Mouse (Mus musculus): ENCODE measurements around the gene Rab17. TPM values are rescaled to one million over a fixed set of nuclear protein-coding genes. Genes with fewer than 3 reads are reported as not detected.

Gene Rab17
- total and polyA plus RNA-seq, 3 experiments, result not detected

DNA sequence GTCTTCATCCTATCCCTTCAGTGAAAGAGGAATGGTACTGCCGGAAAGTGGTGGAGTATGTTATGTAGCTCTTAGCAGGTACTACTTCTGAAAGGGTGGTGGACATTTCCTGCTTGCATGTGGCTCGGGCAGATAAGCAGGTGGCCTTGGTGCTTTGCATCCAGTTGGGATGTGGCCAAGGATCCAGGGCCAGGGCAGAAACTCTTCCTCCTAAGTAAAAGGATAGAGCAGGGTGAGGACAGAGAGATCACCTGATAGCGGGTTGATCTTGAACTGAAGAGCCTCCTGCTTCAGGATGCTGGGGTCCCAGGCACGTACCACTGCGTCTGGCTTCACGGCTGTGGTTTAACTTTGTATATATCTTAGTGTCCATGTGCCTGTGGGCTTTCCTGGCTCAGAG, 39.8 kb upstream of the Rab17 start:
- no peaks in the 10 kb centered on the region for H3K4me1 ChIP-seq (ENCODE audit: control insufficient read depth in 1 of 2, insufficient read depth in 2 of 2, low read length in 2 of 2)
- H3K27me3 ChIP-seq (ENCODE audit: control insufficient read depth in 1 of 2, insufficient read depth in 2 of 2, low read length in 2 of 2), result no peaks in the 10 kb centered on the region
- no peak overlapping the region for H3K9ac ChIP-seq (ENCODE audit: control insufficient read depth, low read depth, low read length, poor library complexity, severe bottlenecking)
- H3K4me3 ChIP-seq (ENCODE audit: control insufficient read depth in 1 of 2, insufficient read depth in 1 of 2, low read depth in 2 of 2, low read length in 2 of 2), result no peak overlapping the region
- H3K9me3 ChIP-seq (replicated peaks; ENCODE audit: insufficient read depth, low read length), result no peaks in the 10 kb centered on the region
- no peaks in the 10 kb centered on the region for H3K36me3 ChIP-seq (ENCODE audit: control insufficient read depth in 1 of 2, insufficient read depth in 2 of 2, low read length in 2 of 2)
- no peaks in the 10 kb centered on the region for H3K79me2 ChIP-seq (ENCODE audit: control insufficient read depth, insufficient read depth, low read length, poor library complexity)
- no peak for TF ChIP-seq TBP (IDR thresholded peaks at IDR 0.05; ENCODE audit: low read depth, low read length)
- no peak for TF ChIP-seq MAZ (IDR thresholded peaks at IDR 0.05; ENCODE audit: low read depth, low read length)
- TF ChIP-seq ZKSCAN1 (IDR thresholded peaks at IDR 0.05; ENCODE audit: low read depth, low read length), result no peak
- no peak for TF ChIP-seq SIN3A (IDR thresholded peaks at IDR 0.05; ENCODE audit: low read length)
- no peak for TF ChIP-seq POLR2AphosphoS2 (IDR thresholded peaks at IDR 0.05; ENCODE audit: low read length)
- TF ChIP-seq ZNF384 (IDR thresholded peaks at IDR 0.05; ENCODE audit: low read depth, low read length), result no peak
- TF ChIP-seq TCF12 (IDR thresholded peaks at IDR 0.05; ENCODE audit: low read depth, low read length), result no peak
- TF ChIP-seq POLR2AphosphoS5 (IDR thresholded peaks at IDR 0.05; ENCODE audit: borderline replicate concordance, low read depth, low read length), result no peak
- no peak for TF ChIP-seq RCOR1 (IDR thresholded peaks at IDR 0.05; ENCODE audit: low read depth, low read length)
- no peak for TF ChIP-seq USF2 (IDR thresholded peaks at IDR 0.05; ENCODE audit: borderline replicate concordance in 1 of 2, insufficient read depth in 1 of 2, low read depth in 1 of 2, low read length in 2 of 2)
- no peak for TF ChIP-seq JUND (IDR thresholded peaks at IDR 0.05; ENCODE audit: low read depth, low read length)
- no peak for TF ChIP-seq GABPA (IDR thresholded peaks at IDR 0.05; ENCODE audit: low read depth, low read length)
- TF ChIP-seq CHD1 (IDR thresholded peaks at IDR 0.05; ENCODE audit: low read depth, low read length), result no peak
- no peak overlapping the region for H3K27ac ChIP-seq (ENCODE audit: control insufficient read depth, low read depth, low read length)
- DNase-seq (ENCODE audit: low read depth, low spot score), result no peak

GRCm38 (mm10) chr1:91008746-91009145, 39.3 kb upstream of the Rab17 start:
- no peaks in the 10 kb centered on the region for H3K4me1 ChIP-seq (ENCODE audit: control insufficient read depth in 1 of 2, insufficient read depth in 2 of 2, low read length in 2 of 2)
- no peaks in the 10 kb centered on the region for H3K79me2 ChIP-seq (ENCODE audit: control insufficient read depth, insufficient read depth, low read length, poor library complexity)
- H3K4me3 ChIP-seq (ENCODE audit: control insufficient read depth in 1 of 2, insufficient read depth in 1 of 2, low read depth in 2 of 2, low read length in 2 of 2), result no peak overlapping the region
- no peaks in the 10 kb centered on the region for H3K36me3 ChIP-seq (ENCODE audit: control insufficient read depth in 1 of 2, insufficient read depth in 2 of 2, low read length in 2 of 2)
- H3K9me3 ChIP-seq (replicated peaks; ENCODE audit: insufficient read depth, low read length), result no peaks in the 10 kb centered on the region
- no peak for DNase-seq (ENCODE audit: low read depth, low spot score)
- no peaks in the 10 kb centered on the region for H3K27me3 ChIP-seq (ENCODE audit: control insufficient read depth in 1 of 2, insufficient read depth in 2 of 2, low read length in 2 of 2)
- no peak overlapping the region for H3K27ac ChIP-seq (ENCODE audit: control insufficient read depth, low read depth, low read length)
- TF ChIP-seq CTCF (IDR thresholded peaks at IDR 0.05 in 2 of 3, conservative IDR thresholded peaks at IDR 0.05 in 1 of 3; ENCODE audit: control insufficient read depth in 1 of 3, insufficient read depth in 1 of 3, low read depth in 2 of 3, low read length in 3 of 3, poor library complexity in 1 of 3, severe bottlenecking in 1 of 3) (no peak), CHD2 (IDR thresholded peaks at IDR 0.05; ENCODE audit: low read length) (no peak), SIN3A (IDR thresholded peaks at IDR 0.05; ENCODE audit: low read length) (no peak), TBP (IDR thresholded peaks at IDR 0.05; ENCODE audit: low read depth, low read length) (no peak), MYC (IDR thresholded peaks at IDR 0.05; ENCODE audit: low read depth, low read length) (no peak), MAX (IDR thresholded peaks at IDR 0.05; ENCODE audit: low read length) (no peak), RAD21 (IDR thresholded peaks at IDR 0.05; ENCODE audit: low read depth, low read length) (no peak), BHLHE40 (IDR thresholded peaks at IDR 0.05; ENCODE audit: borderline replicate concordance, low read depth, low read length) (no peak), MAZ (IDR thresholded peaks at IDR 0.05; ENCODE audit: low read depth, low read length) (no peak), NELFE (IDR thresholded peaks at IDR 0.05; ENCODE audit: low read depth, low read length) (no peak), GABPA (IDR thresholded peaks at IDR 0.05; ENCODE audit: low read depth, low read length) (no peak), TCF12 (IDR thresholded peaks at IDR 0.05; ENCODE audit: low read depth, low read length) (no peak), ELF1 (IDR thresholded peaks at IDR 0.05; ENCODE audit: low read depth, low read length) (no peak), CHD1 (IDR thresholded peaks at IDR 0.05; ENCODE audit: low read depth, low read length) (no peak), ZMIZ1 (IDR thresholded peaks at IDR 0.05; ENCODE audit: low read depth, low read length) (no peak), GATA1 (IDR thresholded peaks at IDR 0.05; ENCODE audit: low read depth, low read length) (no peak), MAFK (IDR thresholded peaks at IDR 0.05; ENCODE audit: borderline replicate concordance, low read depth, low read length) (no peak), KAT2A (conservative IDR thresholded peaks at IDR 0.05; ENCODE audit: low read depth, low read length) (no peak), JUND (IDR thresholded peaks at IDR 0.05; ENCODE audit: low read depth, low read length) (no peak), ZC3H11A (IDR thresholded peaks at IDR 0.05; ENCODE audit: low read depth, low read length) (no peak)
- no peak overlapping the region for H3K9ac ChIP-seq (ENCODE audit: control insufficient read depth, low read depth, low read length, poor library complexity, severe bottlenecking)

Measured in MEL (cell line).